Mouse (Mus musculus): ENCODE measurements around the gene Rho. TPM values are rescaled to one million over a fixed set of nuclear protein-coding genes. Genes with fewer than 3 reads are reported as not detected.
A peak's percentile ranks its signal among the peaks of the same experiment; 100 is the strongest.

The Rho gene
- total and polyA plus RNA-seq, 2 experiments from 2014 or later = 0.08 to 0.37 TPM

DNA sequence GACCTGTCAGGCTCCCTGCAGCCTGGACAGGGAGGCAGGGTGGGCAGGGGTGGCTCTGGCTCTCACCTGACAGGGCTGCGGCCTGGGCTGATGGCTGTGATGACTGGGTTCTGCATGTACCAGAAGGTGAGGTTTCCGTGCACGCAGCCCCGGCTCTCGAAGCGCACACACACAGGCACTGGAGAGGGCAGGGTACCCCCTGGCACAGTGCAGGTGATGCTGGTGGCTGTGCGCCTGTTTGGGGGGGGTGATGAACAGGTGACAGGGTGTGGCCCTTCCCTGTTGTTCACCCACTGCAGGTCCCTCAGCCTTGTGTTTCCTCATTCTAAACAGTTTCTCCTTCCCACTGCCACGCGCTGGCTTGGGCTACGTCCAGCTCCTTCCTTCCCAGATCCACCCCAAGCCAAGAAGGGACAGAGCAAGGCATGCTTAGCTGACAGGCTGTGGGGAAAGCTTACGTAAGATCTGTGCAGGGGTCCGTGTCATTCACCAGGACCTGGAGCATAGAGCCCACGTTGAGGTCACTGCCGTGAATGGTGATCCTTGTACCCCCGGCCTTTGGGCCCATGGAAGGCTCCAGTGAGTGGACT lies 35.8 kb downstream of the Rho start:
- no peak overlapping the region for H3K4me2 ChIP-seq (ENCODE audit: low read depth, low read length)
- no peaks in the 10 kb centered on the region for H3K36me3 ChIP-seq (ENCODE audit: insufficient read depth, low read length)
- H3K4me1 ChIP-seq (ENCODE audit: insufficient read depth, low read length) = peaks cover 9% of the 10 kb centered on the region; the same call in 1 of the 2 replicates
- H3K9me3 ChIP-seq (ENCODE audit: low read length) = no peaks in the 10 kb centered on the region
- 82% methylated on average over 15 of the region's 15 CpGs for WGBS
- TF ChIP-seq CTCF (IDR thresholded peaks at IDR 0.05; ENCODE audit: low read depth) = no peak
- H3K9ac ChIP-seq (replicated peaks; ENCODE audit: low read length) = no peak overlapping the region
- H3K27ac ChIP-seq = peak overlapping the region; percentile 12; the same call in 1 of the 2 replicates
- H3K27me3 ChIP-seq (ENCODE audit: insufficient read depth, low read length) = no peaks in the 10 kb centered on the region
- DNase-seq (ENCODE audit: low spot score) (no peak), ATAC-seq (no peak)
- H3K4me3 ChIP-seq (ENCODE audit: low read length) = no peak overlapping the region

DNA sequence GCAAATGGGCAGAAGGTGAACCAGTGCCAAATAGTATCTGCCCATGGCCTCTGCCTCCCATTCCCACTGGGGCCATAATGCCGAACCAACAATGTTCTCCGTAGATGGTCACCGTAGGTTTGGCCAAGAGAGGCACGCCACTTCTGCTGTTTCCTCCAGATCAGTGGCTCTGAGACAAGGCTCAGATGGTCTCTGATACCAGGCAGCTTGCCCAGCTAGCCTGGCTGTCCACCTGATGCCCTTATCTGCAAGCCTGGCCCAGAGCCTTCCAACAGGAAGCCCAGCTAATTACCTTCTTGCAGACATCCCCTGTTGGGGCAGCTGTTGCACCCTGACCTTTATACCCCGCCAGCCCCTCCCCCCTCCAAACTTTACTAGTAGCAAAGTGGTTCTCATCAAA lies 36.5 kb downstream of the Rho start:
- ATAC-seq = 0 out of 2 replicates have a peak, but pooled peaks have one; percentile 22
- no peaks in the 10 kb centered on the region for H3K27me3 ChIP-seq (ENCODE audit: insufficient read depth, low read length)
- peaks cover 11% of the 10 kb centered on the region; the same call in 1 of the 2 replicates for H3K4me1 ChIP-seq (ENCODE audit: insufficient read depth, low read length)
- no peak overlapping the region for H3K4me2 ChIP-seq (ENCODE audit: low read depth, low read length)
- no peak for TF ChIP-seq CTCF (IDR thresholded peaks at IDR 0.05; ENCODE audit: low read depth)
- no peak overlapping the region for H3K4me3 ChIP-seq (ENCODE audit: low read length)
- WGBS = 53% methylated on average over 5 of the region's 5 CpGs
- H3K9ac ChIP-seq (replicated peaks; ENCODE audit: low read length) = no peak overlapping the region
- DNase-seq (ENCODE audit: low spot score) = peak; percentile 72
- H3K9me3 ChIP-seq (ENCODE audit: low read length) = no peaks in the 10 kb centered on the region
- H3K27ac ChIP-seq = peak overlapping the region; percentile 29
- H3K36me3 ChIP-seq (ENCODE audit: insufficient read depth, low read length) = no peaks in the 10 kb centered on the region

DNA sequence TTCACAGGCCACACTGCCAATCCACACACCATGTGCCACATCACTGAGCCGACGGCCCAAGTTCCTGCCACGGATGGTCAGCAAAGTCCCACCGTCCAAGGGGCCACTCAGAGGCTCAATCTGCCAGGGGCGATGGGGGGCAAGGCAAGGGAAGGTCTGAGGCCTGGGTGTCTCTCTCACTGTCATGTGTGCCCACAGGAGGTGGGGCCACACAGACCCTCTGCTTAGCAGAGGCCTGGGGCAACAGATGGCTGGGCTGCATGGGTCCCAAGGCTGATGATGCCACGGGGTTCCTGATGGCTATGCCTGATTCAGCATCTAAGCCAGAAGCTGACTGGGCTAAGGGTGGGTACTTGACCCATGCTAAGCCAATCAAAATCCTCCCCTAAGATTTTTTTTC lies 37.2 kb downstream of the Rho start:
- Histone ChIP-seq H3K4me2 (ENCODE audit: low read depth, low read length) (no peak overlapping the region), H3K27me3 (ENCODE audit: insufficient read depth, low read length) (no peaks in the 10 kb centered on the region), H3K9me3 (ENCODE audit: low read length) (no peaks in the 10 kb centered on the region), H3K36me3 (ENCODE audit: insufficient read depth, low read length) (no peaks in the 10 kb centered on the region), H3K9ac (replicated peaks; ENCODE audit: low read length) (no peak overlapping the region), H3K4me3 (ENCODE audit: low read length) (no peak overlapping the region), H3K4me1 (ENCODE audit: insufficient read depth, low read length) (peaks cover 11% of the 10 kb centered on the region; the same call in 1 of the 2 replicates), H3K27ac (peak overlapping the region; percentile 29; the same call in 1 of the 2 replicates)
- TF ChIP-seq CTCF (IDR thresholded peaks at IDR 0.05; ENCODE audit: low read depth) = no peak
- ATAC-seq (peak; percentile 57; the same call in 1 of the 2 replicates), DNase-seq (ENCODE audit: low spot score) (peak; percentile 69)
- WGBS = 63% methylated on average over 6 of the region's 6 CpGs

DNA sequence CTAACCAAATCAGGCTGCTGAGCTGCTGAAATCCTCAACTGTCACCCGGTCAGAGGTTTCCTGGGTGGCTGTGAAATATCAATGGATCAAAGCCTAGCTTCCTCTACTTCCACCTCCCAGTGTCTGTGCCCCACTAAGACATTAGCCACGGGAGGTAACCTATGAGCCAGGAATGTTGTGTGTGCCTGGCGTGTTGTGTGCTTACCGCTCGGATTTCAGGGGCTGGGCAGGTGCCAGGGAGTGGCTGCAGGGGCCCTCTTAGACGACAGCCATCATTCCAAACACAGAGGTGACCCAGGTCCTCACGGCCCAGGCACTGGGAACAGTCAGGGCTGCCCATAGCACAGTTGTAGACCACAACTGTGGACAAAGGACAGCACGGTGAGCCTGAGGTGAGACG lies 37.6 kb downstream of the Rho start:
- Histone ChIP-seq H3K4me3 (ENCODE audit: low read length) (no peak overlapping the region), H3K9me3 (ENCODE audit: low read length) (no peaks in the 10 kb centered on the region), H3K9ac (replicated peaks; ENCODE audit: low read length) (no peak overlapping the region), H3K36me3 (ENCODE audit: insufficient read depth, low read length) (no peaks in the 10 kb centered on the region), H3K27me3 (ENCODE audit: insufficient read depth, low read length) (no peaks in the 10 kb centered on the region), H3K4me2 (ENCODE audit: low read depth, low read length) (no peak overlapping the region), H3K27ac (0 out of 2 replicates have a peak overlapping the region, but pooled peaks have one; percentile 29), H3K4me1 (ENCODE audit: insufficient read depth, low read length) (peaks cover 13% of the 10 kb centered on the region)
- DNase-seq (ENCODE audit: low spot score) = no peak
- WGBS = 51% methylated on average over 9 of the region's 9 CpGs
- ATAC-seq = no peak
- no peak for TF ChIP-seq CTCF (IDR thresholded peaks at IDR 0.05; ENCODE audit: low read depth)

DNA sequence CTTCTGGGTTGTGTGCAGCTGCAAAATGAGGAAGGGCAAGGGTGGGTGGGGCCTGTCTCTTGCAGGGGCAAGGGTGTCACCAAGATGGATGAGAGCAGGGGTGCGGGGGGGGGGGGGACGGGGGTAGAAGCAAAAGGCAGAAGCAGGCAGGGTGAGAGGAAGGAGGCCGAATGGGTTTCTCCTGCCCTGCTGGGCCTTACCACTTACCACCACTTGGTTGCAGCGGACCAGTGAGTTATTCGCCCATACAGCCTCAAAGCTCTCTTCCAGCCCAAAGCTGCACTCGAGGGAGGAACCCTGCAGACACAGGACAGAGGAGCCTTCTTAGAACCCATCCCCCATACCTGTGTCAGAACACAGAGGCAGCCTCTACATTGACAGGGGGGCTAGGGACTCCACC lies 38.4 kb downstream of the Rho start:
- H3K27ac ChIP-seq = no peak overlapping the region
- no peak for ATAC-seq
- 66% methylated on average over 4 of the region's 6 CpGs for WGBS

DNA sequence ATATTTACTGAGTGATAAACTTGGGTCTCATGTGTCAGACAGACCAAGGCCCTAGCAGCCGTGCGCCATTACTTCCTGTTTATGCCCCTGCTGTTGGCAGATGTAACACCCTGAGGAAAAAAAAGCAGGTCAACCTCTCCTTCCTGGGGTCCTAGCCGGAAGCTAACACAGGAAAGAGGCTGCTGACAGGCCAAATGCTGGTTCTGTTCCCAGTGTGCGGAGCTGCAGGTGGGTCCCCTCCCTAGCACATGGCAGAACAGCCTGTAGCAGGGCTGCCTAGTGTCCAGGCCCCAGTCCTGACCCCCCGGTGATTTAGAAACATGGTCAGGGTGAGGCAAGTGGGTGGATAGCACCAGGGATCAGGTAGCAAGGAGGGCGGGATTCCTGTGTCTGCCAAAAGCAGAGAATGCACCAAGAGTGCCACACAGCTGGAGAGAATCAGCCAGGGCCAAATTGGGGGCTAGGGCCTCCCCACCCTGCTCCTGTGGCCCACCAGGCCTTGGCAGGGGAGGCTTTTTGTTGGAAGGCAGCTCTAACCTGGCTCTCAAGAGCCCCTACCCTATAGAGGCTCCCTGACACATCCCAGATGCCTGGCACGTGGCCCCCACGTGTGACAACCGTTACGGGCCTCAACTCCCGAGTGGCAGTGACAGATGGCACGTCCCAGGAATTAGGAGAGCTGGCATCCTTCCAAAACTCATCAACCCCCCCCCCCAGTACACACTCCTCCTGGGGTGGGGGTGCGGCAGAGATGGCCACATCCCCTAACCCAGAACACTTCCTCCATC lies 39.9 kb downstream of the Rho start:
- Histone ChIP-seq H3K4me1 (ENCODE audit: insufficient read depth, low read length) (peaks cover 18% of the 10 kb centered on the region), H3K27ac (0 out of 2 replicates have a peak overlapping the region, but pooled peaks have one; percentile 7), H3K9ac (replicated peaks; ENCODE audit: low read length) (no peak overlapping the region), H3K36me3 (ENCODE audit: insufficient read depth, low read length) (no peaks in the 10 kb centered on the region), H3K9me3 (ENCODE audit: low read length) (no peaks in the 10 kb centered on the region), H3K4me3 (ENCODE audit: low read length) (no peak overlapping the region), H3K4me2 (ENCODE audit: low read depth, low read length) (no peak overlapping the region), H3K27me3 (ENCODE audit: insufficient read depth, low read length) (no peaks in the 10 kb centered on the region)
- 46% methylated on average over 13 of the region's 13 CpGs for WGBS
- no peak for ATAC-seq
- no peak for TF ChIP-seq CTCF (IDR thresholded peaks at IDR 0.05; ENCODE audit: low read depth)
- DNase-seq (ENCODE audit: low spot score) = peak; percentile 50

More for the DNA sequence above, 38.4 kb downstream of the Rho start:
- no peak overlapping the region for H3K4me3 ChIP-seq (ENCODE audit: low read length)
- no peak; the same call in 1 of the 2 replicates for TF ChIP-seq CTCF (IDR thresholded peaks at IDR 0.05; ENCODE audit: low read depth)
- H3K36me3 ChIP-seq (ENCODE audit: insufficient read depth, low read length) = no peaks in the 10 kb centered on the region
- H3K9ac ChIP-seq (replicated peaks; ENCODE audit: low read length) = no peak overlapping the region
- no peak for DNase-seq (ENCODE audit: low spot score)
- H3K4me2 ChIP-seq (ENCODE audit: low read depth, low read length) = no peak overlapping the region
- no peaks in the 10 kb centered on the region for H3K9me3 ChIP-seq (ENCODE audit: low read length)
- H3K27me3 ChIP-seq (ENCODE audit: insufficient read depth, low read length) = no peaks in the 10 kb centered on the region
- peaks cover 18% of the 10 kb centered on the region for H3K4me1 ChIP-seq (ENCODE audit: insufficient read depth, low read length)

Data from hindbrain, postnatal 0 days (tissue).